Mouse (Mus musculus) heart, embryonic 13.5 days (tissue): ENCODE data around the gene Zfp575. TPM values are rescaled to one million over a fixed set of nuclear protein-coding genes. Genes with fewer than 3 reads are reported as not detected.
"Not testable (repeated sequence)": the region's sequence is repeated elsewhere in the genome, so short reads cannot be mapped to it uniquely, and the experiment has no call there.

ENCODE experiments used
- ATAC-seq: fragments of 200-750 bp; cut with Nextera tagmentation; 2 replicates; pipeline ENCODE4 v1.8.0; 2017; ENCODE audit warnings: moderate TSS enrichment; ENCODE audit not compliant: insufficient number of reproducible peaks, low FRiP score, low TSS enrichment; ENCODE audit errors: extremely low read depth
- H3K27ac ChIP-seq: fragments of 300-500 bp; sonication (generic); replicated peaks from 2 replicates; pipeline ENCODE4 v1.5.1; 2015; ENCODE audit warnings: moderate library complexity, mild to moderate bottlenecking, inconsistent platforms
- H3K27me3 ChIP-seq: fragments of 300-500 bp; sonication (generic); replicated peaks from 2 replicates; pipeline ENCODE4 v1.6.1; 2015; ENCODE audit warnings: mild to moderate bottlenecking, inconsistent platforms
- H3K36me3 ChIP-seq: fragments of 300-500 bp; sonication (generic); 2 replicates; pipeline ENCODE4 v1.6.1; 2015; ENCODE audit warnings: mild to moderate bottlenecking, inconsistent platforms
- H3K4me1 ChIP-seq: fragments of 300-500 bp; sonication (generic); 2 replicates; pipeline ENCODE4 v1.6.1; 2015; ENCODE audit warnings: inconsistent platforms
- H3K4me2 ChIP-seq: fragments of 300-500 bp; sonication (generic); 2 replicates; pipeline ENCODE4 v1.6.1; 2015; ENCODE audit warnings: inconsistent platforms, mild to moderate bottlenecking, moderate library complexity
- H3K4me3 ChIP-seq: fragments of 300-500 bp; sonication (generic); 2 replicates; pipeline ENCODE4 v1.5.1; 2015; ENCODE audit warnings: moderate library complexity, mild to moderate bottlenecking, inconsistent platforms
- H3K9ac ChIP-seq: fragments of 300-500 bp; sonication (generic); 2 replicates; pipeline ENCODE4 v1.6.1; 2015; ENCODE audit warnings: inconsistent platforms, mild to moderate bottlenecking, moderate library complexity
- H3K9me3 ChIP-seq: fragments of 300-500 bp; sonication (generic); 2 replicates; pipeline ENCODE4 v1.6.1; 2016; ENCODE audit warnings: inconsistent platforms
- WGBS: fragments of 180-500 bp; shearing (Covaris S2); methylation state at CpG from one replicate; pipeline ENCODE4 v1.1.7; 2015; ENCODE audit warnings: mixed read lengths; 5-methylcytosine and 5-hydroxymethylcytosine counted together
- polyA plus RNA-seq: library from polyadenylated mRNA; unstranded; fragments of >200 nt; fragmentation: Nextera tagmentation; extraction: Ambion mirVana; gene quantifications from 2 replicates; pipeline ENCODE4 v1.2.1, GENCODE M21; 2015

Gene Zfp575
- polyA plus RNA-seq = 0.78 and 0.88 TPM in 2 replicates

DNA sequence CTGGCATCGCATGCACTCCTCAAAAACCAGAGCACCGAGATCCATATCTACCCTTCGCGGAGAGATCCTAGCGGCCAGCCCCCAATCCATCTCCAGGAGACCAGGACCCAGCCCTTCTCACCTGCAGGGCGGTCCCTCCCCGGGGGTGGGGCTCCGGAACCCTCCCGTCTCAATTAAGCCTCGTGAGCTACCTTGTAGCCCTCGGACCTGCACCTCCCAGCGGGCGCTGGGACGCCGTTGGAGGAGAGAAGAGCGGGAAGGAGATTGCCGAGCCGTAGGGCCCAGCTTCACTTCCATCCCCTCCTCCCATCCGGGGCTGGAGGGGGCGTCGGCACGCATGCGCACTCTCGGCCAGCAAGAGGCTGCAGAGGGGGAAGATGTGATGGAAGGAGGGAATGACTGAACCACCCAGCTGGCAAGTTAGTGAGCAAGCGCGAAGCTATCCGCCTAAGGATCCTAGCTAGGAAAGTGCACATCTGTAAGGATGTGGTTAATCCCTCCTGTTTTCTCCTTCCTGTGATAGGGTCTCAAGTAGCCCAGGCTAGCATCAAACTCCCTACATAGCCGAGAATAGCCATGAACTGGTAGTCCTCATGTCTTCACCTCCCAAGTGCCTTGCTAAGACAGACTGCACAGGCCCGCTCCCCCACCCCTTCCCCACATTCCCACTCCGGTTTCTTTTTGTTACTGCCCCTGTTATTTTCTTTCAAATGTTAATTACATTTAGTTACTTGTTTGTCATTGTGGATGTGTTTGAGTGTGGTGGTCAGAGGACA lies at the start of gene Zfp575, which contains the start of gene Ethe1:
Gene Zfp575 (minus strand): TSS at position 312 of the 776 bp plus-strand sequence.
Gene Ethe1 (plus strand): TSS at position 214 of the 776 bp plus-strand sequence.
- WGBS = 6% methylated on average over 30 of the region's 30 CpGs
- peak within 1 kb of the TSS; percentile 74 for H3K4me2 ChIP-seq
- no peaks in the 10 kb centered on the region for H3K36me3 ChIP-seq
- peak within 1 kb of the TSS; percentile 54 for H3K4me3 ChIP-seq
- H3K9ac ChIP-seq = peak within 1 kb of the TSS; percentile 76
- H3K9me3 ChIP-seq = no peaks in the 10 kb centered on the region
- H3K27ac ChIP-seq = no peak within 1 kb of the TSS
- H3K27me3 ChIP-seq = peaks cover 43% of the 10 kb centered on the region
- ATAC-seq = no peak
- H3K4me1 ChIP-seq = peaks cover 11% of the 10 kb centered on the region

GRCm38 (mm10) chr7:24637046-24637445 lies 49.6 kb upstream of the Zfp575 start:
- no peak for ATAC-seq
- H3K4me1 ChIP-seq = peaks cover 11% of the 10 kb centered on the region
- no peaks in the 10 kb centered on the region for H3K36me3 ChIP-seq
- H3K27ac ChIP-seq = no peak overlapping the region
- no peak overlapping the region for H3K9ac ChIP-seq
- peaks cover 78% of the 10 kb centered on the region for H3K27me3 ChIP-seq
- no peak overlapping the region for H3K4me3 ChIP-seq
- 1% methylated on average over 18 of the region's 18 CpGs for WGBS
- no peaks in the 10 kb centered on the region for H3K9me3 ChIP-seq
- H3K4me2 ChIP-seq = peak overlapping the region; percentile 31; the same call in 1 of the 2 replicates

- Histone ChIP-seq H3K27me3 (peaks cover 70% of the 10 kb centered on the region), H3K4me3 (no peak within 1 kb of the TSS), H3K27ac (no peak within 1 kb of the TSS), H3K4me2 (peak within 1 kb of the TSS; percentile 31; the same call in 1 of the 2 replicates), H3K9me3 (no peaks in the 10 kb centered on the region), H3K36me3 (no peaks in the 10 kb centered on the region), H3K9ac (no peak within 1 kb of the TSS), H3K4me1 (peaks cover 11% of the 10 kb centered on the region)
- no peak for ATAC-seq
- WGBS = 18% methylated on average over 15 of the region's 15 CpGs
Observed at GRCm38 (mm10) chr7:24636264-24636663, 48.8 kb upstream of the Zfp575 start, which contains the start of gene Lypd3. Lypd3 (plus strand) TSS chr7:24636550.

GRCm38 (mm10) chr7:24630116-24630880 lies 42.9 kb upstream of the Zfp575 start:
- H3K4me3 ChIP-seq = no peak overlapping the region
- 75% methylated on average over 10 of the region's 10 CpGs for WGBS
- no peak for ATAC-seq

DNA sequence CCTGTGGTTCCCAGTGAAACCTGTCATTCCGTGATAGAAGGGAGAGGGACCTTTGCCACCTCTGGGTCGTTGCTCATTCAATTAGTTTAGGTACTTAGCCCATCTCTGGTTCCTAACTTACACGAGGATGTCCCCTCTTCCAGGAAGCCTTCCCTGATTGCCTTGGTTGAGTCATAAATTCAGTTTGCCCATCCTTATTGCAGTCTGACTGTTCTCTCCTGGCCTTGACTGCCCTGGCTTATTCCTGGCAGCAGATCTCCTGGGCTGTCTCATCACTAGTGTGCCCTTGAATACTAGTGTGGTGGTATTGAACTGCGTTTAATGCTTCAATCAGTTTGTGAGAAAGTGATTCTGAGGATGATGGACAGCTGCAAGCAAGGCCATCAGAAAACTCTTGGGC lies 42.2 kb upstream of the Zfp575 start:
- no peaks in the 10 kb centered on the region for H3K9me3 ChIP-seq
- peak overlapping the region; percentile 71; the same call in 1 of the 2 replicates for H3K4me2 ChIP-seq
- H3K36me3 ChIP-seq = no peaks in the 10 kb centered on the region
- no peak for ATAC-seq
- H3K9ac ChIP-seq = no peak overlapping the region
- WGBS = 68% methylated on average over 4 of the region's 4 CpGs
- H3K4me3 ChIP-seq = no peak overlapping the region
- no peak overlapping the region for H3K27ac ChIP-seq
- H3K27me3 ChIP-seq = peaks cover 35% of the 10 kb centered on the region
- H3K4me1 ChIP-seq = peaks cover 4% of the 10 kb centered on the region

More at GRCm38 (mm10) chr7:24630116-24630880, 42.9 kb upstream of the Zfp575 start:
- Histone ChIP-seq H3K36me3 (no peaks in the 10 kb centered on the region), H3K9ac (no peak overlapping the region), H3K9me3 (no peaks in the 10 kb centered on the region), H3K4me1 (peaks cover 4% of the 10 kb centered on the region), H3K27ac (no peak overlapping the region), H3K4me2 (no peak overlapping the region), H3K27me3 (peaks cover 35% of the 10 kb centered on the region)

DNA sequence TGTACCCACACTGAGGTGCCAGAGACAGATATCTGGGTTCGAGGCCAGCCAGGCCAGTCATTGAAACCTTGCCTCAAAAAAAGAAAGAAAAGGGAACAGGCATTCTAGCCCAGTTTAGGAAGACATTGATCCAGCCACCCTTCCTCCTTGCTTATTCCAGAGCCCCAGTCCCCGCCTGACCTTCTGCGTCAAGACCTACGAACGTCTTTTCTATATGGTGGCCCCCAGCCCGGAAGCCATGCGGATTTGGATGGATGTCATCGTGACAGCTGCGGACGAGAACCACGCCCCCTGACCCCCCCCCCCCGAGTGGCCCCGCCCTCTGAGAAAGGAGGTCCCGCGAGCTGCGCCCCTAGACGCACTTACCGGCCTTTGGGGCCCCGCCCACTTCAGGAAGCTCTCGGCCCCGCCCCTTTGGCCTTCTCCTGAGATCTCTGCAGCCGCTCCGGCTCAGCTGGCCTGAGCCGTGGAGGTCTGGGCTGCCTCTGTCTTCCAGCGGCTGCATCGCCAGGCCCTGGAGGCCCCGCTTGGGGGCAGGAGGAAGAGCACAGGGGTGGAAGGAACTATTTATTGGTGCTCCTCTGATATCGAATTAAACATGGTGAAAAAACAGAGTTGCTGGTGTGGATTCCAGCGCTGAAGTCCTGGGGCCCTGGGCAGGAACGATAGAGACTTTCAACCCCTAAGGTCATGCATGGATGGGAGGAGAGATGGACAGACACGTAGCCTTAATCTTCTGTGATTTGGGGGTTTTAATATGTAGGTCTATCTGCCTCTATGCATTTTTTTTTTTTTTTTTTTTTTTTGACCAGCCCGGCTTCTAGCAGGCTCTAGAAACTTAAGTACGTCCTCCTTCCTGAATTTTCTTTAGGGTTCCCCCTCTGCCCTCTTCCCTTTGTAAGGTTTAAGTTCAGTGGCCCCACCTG lies 41.5 kb upstream of the Zfp575 start:
- Histone ChIP-seq H3K27ac (no peak overlapping the region), H3K9ac (peak overlapping the region; percentile 80), H3K4me1 (peaks cover 4% of the 10 kb centered on the region), H3K36me3 (no peaks in the 10 kb centered on the region), H3K27me3 (peaks cover 32% of the 10 kb centered on the region), H3K4me3 (peak overlapping the region; percentile 49), H3K9me3 (no peaks in the 10 kb centered on the region), H3K4me2 (peak overlapping the region; percentile 71)
- 9% methylated on average over 33 of the region's 33 CpGs for WGBS
- peak; percentile 62; the same call in 1 of the 2 replicates for ATAC-seq

DNA sequence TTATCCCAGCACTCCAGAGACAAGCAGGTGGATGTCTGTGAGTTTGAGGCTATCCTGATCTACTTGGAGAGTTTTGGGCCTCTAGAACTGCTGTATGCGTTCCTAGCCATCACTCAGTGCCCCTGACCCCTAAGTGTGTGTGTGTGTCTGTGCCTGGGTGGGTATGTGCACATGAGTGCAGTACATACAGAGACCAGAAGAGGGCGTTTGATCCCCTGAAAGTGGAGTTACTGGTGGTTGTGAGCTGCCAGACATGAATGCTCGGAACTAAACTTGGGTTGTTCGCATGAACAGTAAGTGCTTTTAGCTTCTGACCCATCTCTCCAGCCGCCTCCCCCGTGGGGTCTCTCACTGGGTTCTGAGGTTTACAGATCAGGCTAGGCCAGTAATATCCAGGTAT lies 35.5 kb upstream of the Zfp575 start:
- no peak overlapping the region for H3K27ac ChIP-seq
- ATAC-seq = no peak
- 73% methylated on average over 6 of the region's 6 CpGs for WGBS

GRCm38 (mm10) chr7:24621193-24621592 lies 33.8 kb upstream of the Zfp575 start:
- no peak overlapping the region for H3K4me2 ChIP-seq
- no peaks in the 10 kb centered on the region for H3K36me3 ChIP-seq
- H3K4me3 ChIP-seq = no peak overlapping the region
- ATAC-seq = no peak
- H3K27me3 ChIP-seq = peaks cover 26% of the 10 kb centered on the region
- H3K4me1 ChIP-seq = no peaks in the 10 kb centered on the region
- H3K9me3 ChIP-seq = peaks cover 8% of the 10 kb centered on the region; the same call in 1 of the 2 replicates
- H3K27ac ChIP-seq = no peak overlapping the region
- 71% methylated on average over 3 of the region's 3 CpGs for WGBS
- H3K9ac ChIP-seq = no peak overlapping the region

More for the DNA sequence above, 35.5 kb upstream of the Zfp575 start:
- no peak overlapping the region for H3K4me3 ChIP-seq
- no peak overlapping the region for H3K4me2 ChIP-seq
- H3K27me3 ChIP-seq = peaks cover 42% of the 10 kb centered on the region
- no peak overlapping the region for H3K9ac ChIP-seq
- H3K4me1 ChIP-seq = no peaks in the 10 kb centered on the region
- H3K9me3 ChIP-seq = peaks cover 8% of the 10 kb centered on the region; the same call in 1 of the 2 replicates
- H3K36me3 ChIP-seq = no peaks in the 10 kb centered on the region

- no peaks in the 10 kb centered on the region for H3K36me3 ChIP-seq
- no peak overlapping the region for H3K4me2 ChIP-seq
- no peaks in the 10 kb centered on the region for H3K4me1 ChIP-seq
- peaks cover 18% of the 10 kb centered on the region for H3K27me3 ChIP-seq
- no peak overlapping the region for H3K4me3 ChIP-seq
- H3K9ac ChIP-seq = no peak overlapping the region
- peaks cover 8% of the 10 kb centered on the region; the same call in 1 of the 2 replicates for H3K9me3 ChIP-seq
- 41% methylated on average over 13 of the region's 13 CpGs for WGBS
- ATAC-seq = no peak
- H3K27ac ChIP-seq = no peak overlapping the region
Observed at GRCm38 (mm10) chr7:24619671-24620397, 32.4 kb upstream of the Zfp575 start.

DNA sequence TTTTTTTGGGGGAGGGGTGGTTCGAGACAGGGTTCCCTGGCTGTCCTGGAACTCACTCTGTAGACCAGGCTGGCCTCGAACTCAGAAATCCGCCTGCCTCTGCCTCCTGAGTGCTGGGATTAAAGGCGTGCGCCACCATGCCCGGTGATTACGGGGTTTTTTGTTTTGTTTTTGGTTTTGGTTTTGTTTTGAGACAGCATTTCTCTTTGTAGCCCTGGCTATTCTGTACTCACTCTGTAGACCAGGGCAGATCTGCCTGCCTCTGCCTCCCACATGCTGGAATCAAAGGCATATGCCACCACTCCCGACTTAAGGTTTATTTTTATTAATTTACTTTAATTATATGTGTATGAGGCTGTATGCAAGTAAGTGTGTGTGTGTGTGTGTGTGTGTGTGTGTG lies 30.9 kb upstream of the Zfp575 start:
- H3K4me2 ChIP-seq, H3K4me1 ChIP-seq, H3K9ac ChIP-seq, H3K36me3 ChIP-seq, ATAC-seq, H3K4me3 ChIP-seq, H3K9me3 ChIP-seq, H3K27ac ChIP-seq: not testable (repeated sequence)
- peaks cover 29% of the 10 kb centered on the region for H3K27me3 ChIP-seq
- WGBS = 84% methylated on average over 8 of the region's 8 CpGs
